Mouse (Mus musculus) CD4-positive, CD25-positive, alpha-beta regulatory T cell, adult 9 weeks (primary cell): ENCODE data around the gene Myocos. TPM values are rescaled to one million over a fixed set of nuclear protein-coding genes. Genes with fewer than 3 reads are reported as not detected.

Experiments used
- polyA plus RNA-seq: library from polyadenylated mRNA; unstranded; fragments of 100-300 nt; shearing (Covaris generic); gene quantifications from one replicate; pipeline ENCODE4 v1.2.1, GENCODE M21; 2017

Myocos gene
- not detected for polyA plus RNA-seq

DNA sequence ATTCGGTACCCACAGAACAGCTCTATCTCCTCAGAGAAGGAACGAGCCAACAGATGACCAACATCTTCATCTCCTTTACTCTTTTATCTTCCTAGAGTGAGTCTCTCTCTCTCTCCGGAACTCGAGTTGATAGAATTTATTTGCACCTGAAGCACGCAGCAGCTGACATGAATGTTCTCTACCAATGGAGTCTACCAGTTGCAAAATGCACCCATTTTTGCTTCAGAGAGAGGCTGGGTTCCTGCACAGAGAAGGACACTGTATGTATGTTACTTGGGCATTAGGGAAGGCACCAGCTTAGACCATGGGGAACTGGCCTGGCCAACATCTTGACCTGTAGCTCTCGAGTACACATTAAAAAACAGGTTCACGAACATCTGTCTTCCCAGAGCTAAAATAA, at the start of gene Myocos:
Gene Myocos, minus strand, starts transcription at position 101 of the 400 bp plus-strand sequence.

GRCm38 (mm10) chr1:162639051-162639750, 18.8 kb downstream of the Myocos start, which contains the start of gene Myoc:
Gene Myoc, plus strand, starts transcription at chr1:162639155.

Other genes with a start within 250 kb of the Myocos start
- gene Dnm3, start 180.2 kb downstream of the Myocos start, polyA plus RNA-seq: 0.93 TPM
- 28.6 TPM for gene Mettl13, start 109.7 kb downstream of the Myocos start, polyA plus RNA-seq
- gene Vamp4, start 87.7 kb downstream of the Myocos start, polyA plus RNA-seq: 99.6 TPM
- not detected for gene Myoc, start 19.1 kb downstream of the Myocos start, polyA plus RNA-seq
- 321 TPM for gene Prrc2c, start 82.3 kb upstream of the Myocos start, polyA plus RNA-seq
- not detected for gene Fmo4, start 155.8 kb upstream of the Myocos start, polyA plus RNA-seq
- not detected for gene Fmo1, start 208.4 kb upstream of the Myocos start, polyA plus RNA-seq
- not detected for gene Fmo2, start 240.5 kb upstream of the Myocos start, polyA plus RNA-seq